Mouse (Mus musculus) stomach, embryonic 16.5 days (tissue): ENCODE data around the gene Pde11a. TPM values are rescaled to one million over a fixed set of nuclear protein-coding genes. Genes with fewer than 3 reads are reported as not detected.

ENCODE experiments used
- ATAC-seq: fragments of 200-750 bp; cut with Nextera tagmentation; 2 replicates; pipeline ENCODE4 v1.8.0; 2017; ENCODE audit warnings: moderate number of reproducible peaks, moderate TSS enrichment; ENCODE audit not compliant: insufficient read depth, low FRiP score
- H3K27ac ChIP-seq: fragments of 300-500 bp; sonication (generic); 2 replicates; pipeline ENCODE4 v1.5.1; 2014; ENCODE audit warnings: low read length
- H3K27me3 ChIP-seq: fragments of 300-500 bp; sonication (generic); 2 replicates; pipeline ENCODE4 v1.6.1; 2014; ENCODE audit warnings: low read length, control low read depth, mixed read lengths; ENCODE audit not compliant: control insufficient read depth, insufficient read depth
- H3K36me3 ChIP-seq: fragments of 300-500 bp; sonication (generic); 2 replicates; pipeline ENCODE4 v1.6.1; 2014; ENCODE audit warnings: low read length; ENCODE audit not compliant: control insufficient read depth, insufficient read depth
- H3K4me1 ChIP-seq: fragments of 300-500 bp; sonication (generic); 2 replicates; pipeline ENCODE4 v1.6.1; 2014; ENCODE audit warnings: low read length, control low read depth, mixed read lengths; ENCODE audit not compliant: control insufficient read depth, insufficient read depth
- H3K4me2 ChIP-seq: fragments of 300-500 bp; sonication (generic); 2 replicates; pipeline ENCODE4 v1.6.1; 2014; ENCODE audit warnings: low read depth, low read length, mixed read lengths
- H3K4me3 ChIP-seq: fragments of 300-500 bp; sonication (generic); replicated peaks from 2 replicates; pipeline ENCODE4 v1.5.1; 2014; ENCODE audit warnings: mild to moderate bottlenecking, low read length
- H3K9ac ChIP-seq: fragments of 300-500 bp; sonication (generic); 2 replicates; pipeline ENCODE4 v1.6.1; 2014; ENCODE audit warnings: low read length
- H3K9me3 ChIP-seq: fragments of 300-500 bp; sonication (generic); replicated peaks from 2 replicates; pipeline ENCODE4 v1.6.1; 2016; ENCODE audit warnings: low read length, control low read depth; ENCODE audit not compliant: control insufficient read depth
- WGBS: fragments of 180-500 bp; shearing (Covaris S2); extraction: QIAGEN DNeasy Blood & Tissue Kit; methylation state at CpG from one replicate; pipeline ENCODE4 v1.1.7; 2014; 5-methylcytosine and 5-hydroxymethylcytosine counted together
- polyA plus RNA-seq: library from polyadenylated mRNA; unstranded; fragments of >200 nt; fragmentation: Nextera tagmentation; extraction: Ambion mirVana; gene quantifications from 2 replicates; pipeline ENCODE4 v1.2.1, GENCODE M21; 2015

Pde11a gene
- polyA plus RNA-seq, 1 experiment from 2014 or later: 0.08 TPM

GRCm38 (mm10) chr2:75963211-75963840, 375.2 kb downstream of the Pde11a start:
- Histone ChIP-seq H3K4me3 (no peak overlapping the region), H3K36me3 (no peaks in the 10 kb centered on the region), H3K9ac (no peak overlapping the region), H3K4me1 (peaks cover 33% of the 10 kb centered on the region), H3K4me2 (no peak overlapping the region), H3K27ac (no peak overlapping the region), H3K9me3 (no peaks in the 10 kb centered on the region), H3K27me3 (no peaks in the 10 kb centered on the region)
- 70% methylated on average over 10 of the region's 10 CpGs for WGBS
- ATAC-seq: no peak

- Histone ChIP-seq H3K27me3 (no peaks in the 10 kb centered on the region), H3K4me2 (peak overlapping the region; percentile 40; the same call in 1 of the 2 replicates), H3K9ac (peak overlapping the region; percentile 58), H3K27ac (peak overlapping the region; percentile 72), H3K36me3 (no peaks in the 10 kb centered on the region), H3K4me3 (no peak overlapping the region), H3K9me3 (no peaks in the 10 kb centered on the region), H3K4me1 (peaks cover 33% of the 10 kb centered on the region)
- 61% methylated on average over 15 of the region's 15 CpGs for WGBS
- ATAC-seq: 0 out of 2 replicates have a peak, but pooled peaks have one; percentile 34
Observed at GRCm38 (mm10) chr2:75960366-75961330, 377.9 kb downstream of the Pde11a start.

GRCm38 (mm10) chr2:75959850-75960365, 378.7 kb downstream of the Pde11a start:
- 18% methylated on average over 15 of the region's 15 CpGs for WGBS
- no peaks in the 10 kb centered on the region for H3K27me3 ChIP-seq
- peak overlapping the region; percentile 9; the same call in 1 of the 2 replicates for H3K4me3 ChIP-seq
- ATAC-seq: no peak
- H3K36me3 ChIP-seq: no peaks in the 10 kb centered on the region
- H3K27ac ChIP-seq: peak overlapping the region; percentile 72
- H3K4me2 ChIP-seq: peak overlapping the region; percentile 40
- H3K9me3 ChIP-seq: no peaks in the 10 kb centered on the region
- peaks cover 32% of the 10 kb centered on the region for H3K4me1 ChIP-seq
- peak overlapping the region; percentile 58 for H3K9ac ChIP-seq

- ATAC-seq: no peak
Observed at GRCm38 (mm10) chr2:75959183-75959849, 379.3 kb downstream of the Pde11a start.

DNA sequence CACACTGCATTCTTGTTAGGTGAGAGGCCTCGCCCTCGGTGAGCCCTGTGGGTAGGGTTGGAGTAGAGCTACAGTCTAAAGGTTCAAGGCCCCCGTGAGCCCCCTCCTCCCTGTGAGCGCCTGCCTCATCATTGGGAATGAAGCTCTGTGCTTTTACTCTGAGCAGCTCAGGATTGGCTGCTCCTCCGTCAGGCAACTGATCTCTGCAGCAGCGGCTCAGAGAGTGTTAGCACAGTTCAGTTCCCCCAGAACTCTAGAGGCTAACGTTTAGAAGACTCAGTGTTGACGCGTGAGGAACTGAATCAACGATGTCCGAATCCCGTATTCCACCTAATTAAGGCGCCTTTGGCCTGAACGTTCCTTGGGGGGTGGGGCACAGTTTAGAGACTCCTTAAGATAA, 382.9 kb downstream of the Pde11a start:
- Histone ChIP-seq H3K4me1 (peaks cover 14% of the 10 kb centered on the region), H3K4me3 (no peak overlapping the region), H3K27ac (no peak overlapping the region), H3K9me3 (no peaks in the 10 kb centered on the region), H3K4me2 (no peak overlapping the region), H3K9ac (no peak overlapping the region), H3K27me3 (no peaks in the 10 kb centered on the region), H3K36me3 (no peaks in the 10 kb centered on the region)
- ATAC-seq: peak; percentile 12; the same call in 1 of the 2 replicates
- 46% methylated on average over 14 of the region's 14 CpGs for WGBS

More at GRCm38 (mm10) chr2:75959183-75959849, 379.3 kb downstream of the Pde11a start:
- peaks cover 26% of the 10 kb centered on the region for H3K4me1 ChIP-seq
- H3K27me3 ChIP-seq: no peaks in the 10 kb centered on the region
- WGBS: 25% methylated on average over 18 of the region's 18 CpGs
- H3K9ac ChIP-seq: peak overlapping the region; percentile 58; the same call in 1 of the 2 replicates
- H3K36me3 ChIP-seq: no peaks in the 10 kb centered on the region
- peak overlapping the region; percentile 9; the same call in 1 of the 2 replicates for H3K4me3 ChIP-seq
- peak overlapping the region; percentile 40; the same call in 1 of the 2 replicates for H3K4me2 ChIP-seq
- peak overlapping the region; percentile 72 for H3K27ac ChIP-seq
- no peaks in the 10 kb centered on the region for H3K9me3 ChIP-seq

DNA sequence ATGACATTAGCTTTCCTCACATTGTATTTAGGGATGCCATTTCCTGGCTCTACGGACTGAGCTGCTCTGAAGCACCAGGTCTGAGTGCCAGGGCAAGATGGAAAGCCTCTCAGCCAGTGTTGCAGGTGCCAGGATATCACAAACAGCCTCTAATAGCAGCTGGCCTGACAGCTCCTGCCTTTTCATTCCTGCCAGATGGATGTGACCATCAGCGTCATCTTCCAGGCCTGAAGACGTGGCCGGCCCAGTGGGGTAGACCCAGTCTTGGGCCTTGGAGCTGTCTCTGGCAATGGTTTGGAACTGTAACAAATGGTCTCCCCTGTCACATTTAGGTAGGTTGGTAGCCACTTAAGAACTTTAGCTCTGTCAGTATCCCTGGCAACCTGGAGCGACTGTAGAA, 385.3 kb downstream of the Pde11a start:
- H3K27ac ChIP-seq: no peak overlapping the region
- no peaks in the 10 kb centered on the region for H3K27me3 ChIP-seq
- 88% methylated on average over 5 of the region's 5 CpGs for WGBS
- no peak overlapping the region for H3K9ac ChIP-seq
- no peaks in the 10 kb centered on the region for H3K4me1 ChIP-seq
- H3K4me3 ChIP-seq: no peak overlapping the region
- H3K9me3 ChIP-seq: no peaks in the 10 kb centered on the region
- no peak overlapping the region for H3K4me2 ChIP-seq
- ATAC-seq: no peak
- H3K36me3 ChIP-seq: no peaks in the 10 kb centered on the region

GRCm38 (mm10) chr2:75950685-75951084, 387.9 kb downstream of the Pde11a start:
- WGBS: 84% methylated on average over 8 of the region's 8 CpGs

More at GRCm38 (mm10) chr2:75950685-75951084, 387.9 kb downstream of the Pde11a start:
- Histone ChIP-seq H3K4me1 (no peaks in the 10 kb centered on the region), H3K9ac (no peak overlapping the region), H3K27ac (no peak overlapping the region), H3K9me3 (no peaks in the 10 kb centered on the region), H3K36me3 (no peaks in the 10 kb centered on the region), H3K27me3 (no peaks in the 10 kb centered on the region), H3K4me2 (no peak overlapping the region), H3K4me3 (no peak overlapping the region)
- ATAC-seq: no peak
